Mouse (Mus musculus) ovary, postnatal 10 days (tissue): ENCODE results near the gene Plppr3.

Source experiments
- DNase-seq: peaks from one replicate; pipeline ENCODE4 v3.0.0; 2022; ENCODE audit warnings: low spot score

Gene Plppr3

GRCm38 (mm10) chr10:79852107-79852789, 22.2 kb downstream of the Plppr3 start:
- no peak for DNase-seq

DNA sequence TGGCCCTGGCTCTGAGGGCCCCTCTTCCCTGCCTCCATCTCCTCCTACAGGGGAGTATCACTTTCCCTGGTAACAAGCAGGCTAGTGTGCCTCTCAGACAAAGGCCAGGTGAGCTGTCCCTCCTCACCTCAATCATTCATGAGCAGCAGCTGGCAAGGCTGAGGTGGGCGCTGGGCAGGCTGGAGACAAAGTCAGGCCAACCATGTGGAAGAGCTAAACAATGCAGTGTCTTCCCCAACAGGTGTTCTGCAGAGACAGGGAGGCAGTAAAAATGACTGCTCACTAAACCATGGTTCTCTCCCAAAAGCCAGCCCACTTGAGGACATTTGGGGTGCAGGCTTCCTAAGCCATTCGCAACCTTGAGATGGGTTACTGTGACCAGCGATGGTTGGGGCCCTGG, 22.8 kb downstream of the Plppr3 start:
- DNase-seq = no peak

GRCm38 (mm10) chr10:79849941-79850628, 24.3 kb downstream of the Plppr3 start:
- no peak for DNase-seq

DNA sequence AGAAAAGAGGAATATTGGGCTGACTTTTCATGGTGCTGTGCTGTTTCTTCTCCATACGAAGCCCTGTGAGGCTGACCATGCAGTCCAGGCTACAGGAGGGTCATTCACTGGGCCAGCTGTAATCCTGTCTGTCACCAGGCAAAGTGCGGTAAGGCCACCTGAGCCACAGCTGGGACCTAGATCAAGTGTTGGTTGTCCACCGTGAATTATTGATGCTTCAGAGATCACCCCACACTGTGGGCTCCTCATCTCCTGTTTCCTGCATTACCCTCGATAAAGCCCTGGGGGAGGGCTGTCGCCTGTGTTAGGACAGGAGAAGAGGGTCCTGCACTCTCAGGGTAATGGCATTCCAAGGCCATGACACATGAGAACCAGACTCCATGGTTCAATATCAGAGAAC, 27.9 kb downstream of the Plppr3 start:
- DNase-seq = no peak

DNA sequence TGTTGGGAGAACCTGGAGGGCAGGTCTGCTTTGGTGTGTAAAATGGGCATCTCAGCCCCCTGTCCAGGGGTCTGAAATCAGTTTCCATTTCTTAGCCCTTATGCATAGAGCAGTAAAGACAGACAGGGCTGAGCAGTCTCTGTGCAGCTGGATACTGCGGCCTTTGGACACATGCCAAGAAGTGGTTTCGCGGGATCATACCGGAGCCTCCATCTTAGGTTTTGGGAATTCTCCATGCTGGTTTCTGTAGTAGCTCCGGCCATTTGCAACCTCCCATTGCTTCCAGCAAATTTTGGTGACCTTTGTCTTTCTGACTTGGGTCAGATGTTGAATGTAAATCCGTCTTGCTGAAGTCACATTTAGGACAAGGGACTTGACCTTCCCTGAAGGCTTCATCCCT, 31.0 kb downstream of the Plppr3 start:
- no peak for DNase-seq

DNA sequence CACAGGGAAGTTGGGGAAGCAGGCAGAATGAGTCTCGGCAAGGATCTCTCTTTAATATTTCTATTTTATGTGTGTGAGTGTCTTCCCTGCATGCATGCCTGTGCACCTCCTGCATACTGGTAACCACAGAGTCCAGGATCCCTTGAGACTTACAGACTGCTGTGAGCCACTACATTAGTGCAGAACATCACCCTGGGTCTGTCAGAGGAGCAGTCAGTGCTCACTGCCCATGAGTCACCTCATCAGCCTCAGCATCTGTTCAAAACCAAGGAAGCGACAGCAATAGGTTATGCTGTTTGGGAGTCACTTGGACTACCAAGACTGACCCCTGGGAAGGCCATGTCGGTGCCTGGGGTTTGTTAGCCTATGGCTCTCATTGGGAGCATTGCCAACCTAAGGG, 32.1 kb downstream of the Plppr3 start:
- no peak for DNase-seq

GRCm38 (mm10) chr10:79840644-79841551, 33.5 kb downstream of the Plppr3 start:
- no peak for DNase-seq

GRCm38 (mm10) chr10:79840091-79840490, 34.3 kb downstream of the Plppr3 start:
- no peak for DNase-seq

DNA sequence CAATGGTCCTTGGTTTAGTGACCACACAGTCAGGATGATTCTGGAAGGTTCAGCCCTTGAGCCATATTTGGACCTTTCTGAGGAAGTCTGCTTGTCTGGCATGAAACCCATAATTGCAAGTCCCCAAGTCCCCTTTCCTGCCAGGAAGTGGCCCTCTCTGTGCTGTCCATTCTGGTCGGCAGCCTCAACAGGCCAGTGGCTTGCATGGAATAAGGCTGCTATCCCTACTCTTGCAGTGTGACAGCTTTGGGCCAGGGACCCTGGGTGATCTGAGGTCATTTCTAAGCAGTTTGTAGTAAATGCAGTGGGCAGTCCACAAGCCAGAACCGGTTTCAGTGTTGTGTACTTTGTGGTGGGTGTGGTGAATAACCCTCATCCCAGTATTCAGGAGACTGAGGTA, 36.3 kb downstream of the Plppr3 start:
- DNase-seq = no peak

DNA sequence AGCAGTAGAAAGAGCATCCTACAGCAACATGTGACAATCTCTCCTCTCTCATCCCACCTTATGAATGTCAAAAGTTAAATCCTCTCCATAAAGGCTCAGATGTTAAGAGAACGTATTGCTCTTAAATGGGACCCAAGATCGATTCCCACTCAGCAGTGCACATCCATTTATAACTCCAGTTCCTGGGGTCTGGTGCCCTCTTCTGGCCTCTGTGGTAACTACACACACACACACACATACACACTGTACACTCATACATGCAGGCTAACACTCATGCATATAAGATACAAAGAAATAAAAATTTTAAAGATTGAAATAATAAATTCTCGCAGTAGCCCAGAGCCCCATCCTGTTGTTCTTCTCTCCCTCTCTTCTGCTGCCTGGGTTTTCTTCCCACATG, 37.5 kb downstream of the Plppr3 start:
- DNase-seq = no peak

GRCm38 (mm10) chr10:79834769-79835398, 39.5 kb downstream of the Plppr3 start:
- DNase-seq = no peak

DNA sequence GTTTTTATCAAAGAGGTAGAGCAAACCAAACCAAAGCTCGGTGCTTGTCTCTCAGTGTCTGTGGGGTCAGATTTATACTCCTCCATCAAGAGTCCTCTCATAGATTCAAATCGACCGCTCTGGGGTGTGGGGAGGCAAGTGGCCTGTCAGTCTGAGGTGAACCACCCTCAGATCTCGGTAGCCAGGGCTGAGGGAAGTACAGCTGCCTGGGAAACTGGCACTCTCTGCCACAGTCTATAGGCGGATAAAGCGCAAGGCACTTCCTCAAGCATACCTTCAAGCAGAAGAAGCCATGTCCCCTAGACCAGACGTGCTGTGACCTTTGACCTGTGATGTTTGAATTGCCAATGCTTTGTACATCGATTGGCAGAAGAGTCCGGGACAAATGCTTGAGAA, 41.6 kb downstream of the Plppr3 start:
- no peak for DNase-seq

DNA sequence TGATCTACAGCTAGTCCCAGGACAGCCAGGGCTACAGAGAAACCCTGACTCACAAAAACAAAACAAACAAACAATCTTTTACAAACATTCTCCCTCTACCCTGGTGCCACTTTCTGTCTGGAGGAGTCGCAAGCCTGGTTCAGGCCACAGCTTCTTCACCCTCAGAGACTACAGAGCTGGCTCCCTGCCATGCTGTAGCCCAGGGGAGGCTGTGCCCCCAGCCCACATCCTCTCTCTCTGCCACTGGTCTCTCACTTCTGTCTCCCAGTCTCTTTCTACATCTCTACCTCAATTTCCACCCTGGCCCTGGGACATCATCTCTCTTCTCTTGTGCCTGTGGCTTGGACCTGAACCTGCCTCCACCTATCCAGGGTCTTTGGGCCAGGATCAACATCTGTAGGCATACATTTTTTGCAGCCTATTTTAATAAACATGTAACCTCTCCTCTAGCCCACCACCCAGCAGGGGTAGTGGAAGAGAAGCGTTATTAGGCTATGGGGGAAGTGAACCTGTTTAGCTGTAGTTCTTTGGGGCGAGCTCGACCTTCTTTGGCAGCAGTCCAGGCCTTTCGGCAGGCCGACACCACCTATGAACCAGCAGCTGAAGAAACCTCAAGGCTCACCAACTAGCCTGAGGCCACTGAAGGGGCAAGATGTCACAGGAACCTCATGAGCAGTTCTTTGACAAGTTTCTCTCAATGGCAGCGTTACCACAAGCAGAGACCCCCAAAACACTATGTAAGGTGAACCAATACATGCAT, 42.2 kb downstream of the Plppr3 start:
- DNase-seq = no peak

- no peak for DNase-seq
These were observed 42.9 kb downstream of the Plppr3 start for GRCm38 (mm10) chr10:79831583-79831982.

DNA sequence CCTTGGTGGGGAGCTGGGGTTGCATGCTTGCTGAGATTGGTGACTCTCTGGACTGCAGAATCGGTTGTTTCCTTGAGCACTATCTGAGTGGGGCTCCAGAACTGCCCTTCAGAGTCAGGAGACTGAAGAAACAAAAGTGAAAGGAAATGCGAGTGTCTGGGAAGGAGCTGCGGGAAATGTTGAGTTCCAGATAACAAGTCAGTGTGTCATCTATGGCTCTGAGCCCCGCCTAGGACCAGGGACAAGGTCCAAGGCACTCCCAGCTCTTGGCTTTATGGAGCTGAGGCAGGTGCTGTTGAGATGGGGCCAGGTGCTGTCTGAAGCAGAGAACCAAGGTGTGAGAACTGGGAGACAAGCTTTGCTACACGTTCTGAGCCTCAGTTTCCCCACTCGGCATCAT, 50.0 kb downstream of the Plppr3 start:
- DNase-seq = no peak

GRCm38 (mm10) chr10:79823011-79823410, 51.4 kb downstream of the Plppr3 start:
- no peak for DNase-seq

GRCm38 (mm10) chr10:79822372-79822771, 52.1 kb downstream of the Plppr3 start:
- no peak for DNase-seq

GRCm38 (mm10) chr10:79821731-79822130, 52.7 kb downstream of the Plppr3 start:
- DNase-seq = no peak

- no peak for DNase-seq
These were observed 53.7 kb downstream of the Plppr3 start, which contains the start of gene Misp for GRCm38 (mm10) chr10:79820782-79821181. Gene Misp, plus strand, starts transcription at chr10:79820989.

GRCm38 (mm10) chr10:79820277-79820676, 54.2 kb downstream of the Plppr3 start:
- DNase-seq = no peak

GRCm38 (mm10) chr10:79819606-79820005, 54.8 kb downstream of the Plppr3 start:
- no peak for DNase-seq

DNA sequence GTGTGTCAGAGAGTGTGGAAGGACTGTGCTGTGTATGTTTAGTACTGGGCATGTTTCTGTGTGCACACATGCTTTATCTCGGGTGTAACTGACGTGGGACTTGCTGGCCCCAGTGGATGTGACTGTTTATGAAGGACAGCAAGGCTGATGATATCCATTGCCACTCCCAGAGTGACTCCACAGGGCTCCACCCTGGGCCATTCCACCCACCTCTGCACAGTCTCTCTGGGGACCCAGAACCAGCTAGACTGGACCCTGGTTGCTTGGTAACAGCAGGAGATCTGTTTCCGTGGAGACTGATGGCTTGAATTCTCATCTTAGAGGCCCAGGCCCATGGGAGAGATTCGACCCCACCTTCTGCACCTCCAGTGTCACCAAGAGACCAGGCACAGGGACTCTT, 56.2 kb downstream of the Plppr3 start:
- DNase-seq = no peak
